Mouse (Mus musculus) neutrophil, adult 83 days (primary cell): ENCODE data around the gene Cntnap5a. TPM values are rescaled to one million over a fixed set of nuclear protein-coding genes. Genes with fewer than 3 reads are reported as not detected.

Experiments used
- total RNA-seq, 2 experiments: library from RNA; stranded (reverse); gene quantifications; one replicate each; pipeline ENCODE4 v1.2.4; 2023

Gene Cntnap5a
- total RNA-seq, result not detected

DNA sequence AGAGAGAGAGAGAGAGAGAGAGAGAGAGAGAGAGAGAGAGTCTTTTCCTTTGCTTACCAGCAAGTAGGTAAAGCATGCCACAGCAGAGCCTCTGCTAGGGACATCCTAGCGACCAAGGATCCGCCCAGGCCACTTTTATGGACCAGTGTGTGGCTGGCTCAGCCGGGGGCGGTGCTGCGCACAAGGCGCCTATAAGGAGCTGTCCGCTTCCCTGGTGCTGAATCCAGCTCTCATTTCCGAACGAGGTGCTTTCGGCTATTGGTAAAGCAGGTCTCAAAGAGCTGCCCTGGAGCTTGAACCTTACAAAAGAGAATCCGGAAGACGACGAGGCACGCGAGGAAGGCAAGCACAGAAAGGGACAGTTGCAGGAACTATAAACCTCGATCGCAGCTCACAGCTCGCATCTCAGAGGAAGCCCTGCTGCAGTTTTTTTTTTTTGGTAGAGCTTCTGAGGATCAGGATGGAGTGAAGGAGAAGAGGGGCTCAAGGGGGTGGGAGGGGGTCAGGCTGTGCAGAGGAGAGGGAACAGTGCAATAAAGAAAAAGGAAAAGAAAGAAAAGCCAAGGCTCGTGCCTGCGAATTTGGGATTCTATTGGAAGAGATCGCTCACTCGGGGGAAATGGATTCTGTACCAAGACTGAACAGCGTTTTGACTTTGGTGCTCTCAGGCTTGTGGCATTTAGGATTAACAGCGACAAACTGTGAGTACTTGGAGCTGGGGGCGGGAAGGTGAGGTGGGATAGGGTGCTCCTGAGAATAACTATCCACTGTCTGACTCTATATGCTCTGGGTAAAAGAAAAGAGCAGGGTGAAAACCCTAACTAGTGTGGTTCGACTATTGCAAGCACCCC, at the start of gene Cntnap5a:
TSS of gene Cntnap5a (plus strand) at position 239 of the 851 bp plus-strand sequence.

